Mouse (Mus musculus): ENCODE data around the gene Csrnp1.

DNA sequence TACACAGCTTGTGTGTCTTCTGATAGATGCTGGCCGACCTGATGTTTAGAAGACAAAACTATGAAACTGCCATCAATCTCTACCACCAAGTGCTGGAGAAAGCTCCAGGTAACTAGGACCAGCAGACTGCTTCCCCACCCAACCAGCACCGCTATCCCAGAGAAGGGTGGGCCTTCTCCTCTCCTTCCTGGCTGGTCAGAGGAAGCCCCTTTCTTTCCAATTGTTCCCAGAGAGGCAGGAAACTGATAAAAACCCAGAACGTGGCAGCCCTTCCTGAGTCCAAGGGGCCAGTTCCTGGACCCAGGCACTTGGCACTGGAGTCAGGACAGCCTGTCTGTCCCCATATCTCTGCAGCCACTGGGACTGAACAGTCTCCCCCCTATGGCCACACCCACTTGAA lies 20.3 kb downstream of the Csrnp1 start:
- TF ChIP-seq CTCF (IDR thresholded peaks at IDR 0.05; ENCODE audit: extremely low read depth, insufficient read depth, insufficient read length, insufficient replicate concordance), result no peak
- no peak for TF ChIP-seq POLR2A (IDR thresholded peaks at IDR 0.05; ENCODE audit: low read depth, low read length)
